Mouse (Mus musculus) E14TG2a.4 (cell line): ENCODE measurements around the gene Srsf1.

ENCODE experiments used
- H3K27me3 ChIP-seq: 2 replicates; pipeline ENCODE4 v1.6.1; 2014; ENCODE audit warnings: low read length, control low read depth; ENCODE audit not compliant: insufficient read depth
- H3K36me3 ChIP-seq: 2 replicates; pipeline ENCODE4 v1.6.1; 2014; ENCODE audit warnings: low read length, control low read depth; ENCODE audit not compliant: insufficient read depth
- H3K4me1 ChIP-seq: replicated peaks from 2 replicates; pipeline ENCODE4 v1.6.1; 2014; ENCODE audit warnings: low read depth, low read length, control low read depth
- H3K4me3 ChIP-seq: replicated peaks from 2 replicates; pipeline ENCODE4 v1.5.1; 2014; ENCODE audit warnings: mild to moderate bottlenecking, low read length
- H3K9me3 ChIP-seq: 2 replicates; pipeline ENCODE4 v1.6.1; 2014; ENCODE audit warnings: low read length, control low read depth
- CTCF ChIP-seq: conservative IDR thresholded peaks from 2 replicates; pipeline ENCODE4 v1.5.1; 2014; ENCODE audit warnings: low read length
- NANOG ChIP-seq: IDR thresholded peaks from 2 replicates; pipeline ENCODE4 v1.6.1; 2014; ENCODE audit warnings: borderline replicate concordance, low read length, mixed read lengths
- POU5F1 ChIP-seq: IDR thresholded peaks from 2 replicates; pipeline ENCODE4 v1.6.1; 2014; ENCODE audit warnings: low read length, borderline replicate concordance

The Srsf1 gene

GRCm38 (mm10) chr11:88046944-88047794 is at the start of gene Srsf1:
Gene Srsf1 (plus strand): TSS chr11:88047373.
- TF ChIP-seq CTCF (no peak), NANOG (no peak), POU5F1 (no peak)
- peaks cover 43% of the 10 kb centered on the region for H3K4me1 ChIP-seq
- H3K4me3 ChIP-seq, result peak within 1 kb of the TSS; percentile 96
- no peaks in the 10 kb centered on the region for H3K9me3 ChIP-seq
- H3K27me3 ChIP-seq, result no peaks in the 10 kb centered on the region
- H3K36me3 ChIP-seq, result peaks cover 37% of the 10 kb centered on the region

DNA sequence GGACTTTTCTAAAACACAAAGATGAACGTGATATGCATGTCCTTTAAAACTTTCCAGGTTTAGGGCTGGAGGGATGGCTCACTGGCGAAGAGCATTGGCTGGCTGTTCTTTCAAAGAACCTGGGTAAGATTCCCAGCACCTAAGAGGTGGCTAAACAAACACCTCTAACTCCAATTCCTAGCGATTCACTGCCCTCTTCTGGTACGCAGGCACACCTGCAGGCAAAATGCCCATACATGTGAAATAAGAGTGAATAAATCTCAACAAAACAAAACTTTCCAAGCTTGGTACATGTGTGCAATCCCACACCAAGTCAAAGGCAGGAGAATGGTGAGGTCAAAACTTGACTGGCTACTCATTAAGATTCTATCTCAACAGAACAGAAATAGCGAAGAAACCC is 47.4 kb upstream of the Srsf1 start:
- H3K27me3 ChIP-seq, result no peaks in the 10 kb centered on the region

GRCm38 (mm10) chr11:88002738-88003137 is 44.4 kb upstream of the Srsf1 start:
- H3K27me3 ChIP-seq, result no peaks in the 10 kb centered on the region; the same call in 1 of the 2 replicates
- H3K4me1 ChIP-seq, result no peaks in the 10 kb centered on the region
- H3K4me3 ChIP-seq, result no peak overlapping the region
- TF ChIP-seq CTCF, result no peak
- no peak for TF ChIP-seq POU5F1
- TF ChIP-seq NANOG, result no peak
- H3K9me3 ChIP-seq, result peaks cover 9% of the 10 kb centered on the region; the same call in 1 of the 2 replicates
- H3K36me3 ChIP-seq, result peaks cover 18% of the 10 kb centered on the region

More for the DNA sequence above, 47.4 kb upstream of the Srsf1 start:
- H3K36me3 ChIP-seq, result peaks cover 15% of the 10 kb centered on the region
- no peaks in the 10 kb centered on the region for H3K4me1 ChIP-seq
- no peak overlapping the region for H3K4me3 ChIP-seq
- TF ChIP-seq NANOG (no peak), POU5F1 (no peak), CTCF (no peak)
- peaks cover 9% of the 10 kb centered on the region; the same call in 1 of the 2 replicates for H3K9me3 ChIP-seq

- peaks cover 8% of the 10 kb centered on the region for H3K36me3 ChIP-seq
- no peaks in the 10 kb centered on the region; the same call in 1 of the 2 replicates for H3K27me3 ChIP-seq
- peaks cover 7% of the 10 kb centered on the region for H3K4me1 ChIP-seq
- peaks cover 9% of the 10 kb centered on the region; the same call in 1 of the 2 replicates for H3K9me3 ChIP-seq
- TF ChIP-seq CTCF (no peak), NANOG (no peak), POU5F1 (no peak)
- no peak overlapping the region for H3K4me3 ChIP-seq
Measured at GRCm38 (mm10) chr11:88004123-88004522, 43.0 kb upstream of the Srsf1 start.

- TF ChIP-seq POU5F1 (no peak), CTCF (no peak), NANOG (no peak)
- H3K27me3 ChIP-seq, result peaks cover 4% of the 10 kb centered on the region
- H3K4me3 ChIP-seq, result no peak overlapping the region
- no peaks in the 10 kb centered on the region for H3K9me3 ChIP-seq
- H3K4me1 ChIP-seq, result peaks cover 33% of the 10 kb centered on the region
- H3K36me3 ChIP-seq, result peaks cover 4% of the 10 kb centered on the region; the same call in 1 of the 2 replicates
Measured at GRCm38 (mm10) chr11:88008641-88009040, 38.5 kb upstream of the Srsf1 start.

DNA sequence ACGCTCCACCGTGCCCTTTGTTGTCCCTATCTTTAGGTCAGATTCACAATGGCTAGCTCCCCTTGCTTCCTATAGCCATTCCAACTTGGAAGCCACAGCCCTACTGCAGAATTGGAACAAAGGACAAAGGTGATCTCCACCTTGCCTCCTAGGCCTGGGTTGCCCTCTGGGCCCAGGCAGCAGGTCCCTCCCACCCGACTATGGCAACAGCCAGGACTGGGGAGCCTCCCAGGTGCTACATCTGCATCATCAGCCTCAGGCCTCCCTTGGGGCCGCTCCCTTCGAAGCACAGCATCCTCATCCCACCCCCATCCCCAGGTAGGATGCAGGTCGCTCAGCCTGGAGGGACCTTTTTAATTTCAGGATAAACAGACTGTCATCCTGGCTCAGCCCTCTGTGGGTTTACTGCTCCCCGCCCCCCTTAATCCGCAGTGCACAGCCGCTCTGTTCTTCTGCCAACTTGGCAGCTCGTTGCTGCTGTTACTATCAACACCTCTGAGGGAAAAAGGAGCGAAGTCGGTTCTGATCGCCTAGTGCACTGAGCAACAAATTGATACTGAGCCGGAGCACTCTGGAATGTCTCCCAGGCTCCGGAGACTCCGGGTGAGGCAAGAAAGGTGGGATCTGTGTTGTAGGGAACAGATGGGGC is 37.5 kb upstream of the Srsf1 start:
- Histone ChIP-seq H3K27me3 (peaks cover 4% of the 10 kb centered on the region), H3K36me3 (peaks cover 4% of the 10 kb centered on the region; the same call in 1 of the 2 replicates), H3K4me1 (peaks cover 42% of the 10 kb centered on the region), H3K9me3 (no peaks in the 10 kb centered on the region), H3K4me3 (peak overlapping the region; percentile 60)
- TF ChIP-seq NANOG (no peak), CTCF (no peak), POU5F1 (no peak)

DNA sequence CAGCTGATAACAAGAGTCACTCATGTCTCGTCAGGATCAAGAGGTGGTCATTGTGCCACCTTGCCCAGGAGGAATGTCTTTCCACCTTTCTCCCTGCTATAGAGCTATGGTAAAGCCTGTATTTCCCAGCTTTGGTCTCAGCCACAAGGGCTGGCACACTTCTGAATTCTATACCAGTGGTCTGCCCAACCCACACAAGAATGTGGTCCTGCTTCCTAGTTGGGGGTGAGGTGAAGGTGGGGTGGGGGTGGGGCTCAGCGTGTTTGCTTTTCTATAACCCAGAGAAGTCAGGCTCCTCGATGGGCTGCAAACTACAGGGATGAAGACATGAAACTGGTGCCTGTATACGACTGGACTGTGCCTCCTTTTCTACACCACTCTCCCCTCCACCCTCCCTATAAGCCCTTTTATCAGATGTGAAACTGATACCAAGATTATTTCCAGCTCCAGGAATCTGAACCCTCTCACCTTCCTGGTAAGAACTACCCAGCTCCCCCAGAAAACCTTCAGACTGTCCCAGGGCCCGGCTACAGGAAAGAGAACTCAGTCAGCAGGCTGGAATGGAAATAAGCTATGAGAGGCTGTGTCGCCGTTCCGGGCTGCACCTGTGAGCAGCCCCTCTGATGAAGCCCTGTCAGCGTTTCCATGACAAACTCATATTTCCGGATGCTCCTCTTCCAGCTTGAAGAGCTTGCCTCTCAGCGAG is 35.8 kb upstream of the Srsf1 start:
- Histone ChIP-seq H3K27me3 (peaks cover 4% of the 10 kb centered on the region), H3K36me3 (peaks cover 4% of the 10 kb centered on the region; the same call in 1 of the 2 replicates), H3K9me3 (no peaks in the 10 kb centered on the region), H3K4me1 (peaks cover 59% of the 10 kb centered on the region), H3K4me3 (no peak overlapping the region)
- no peak for TF ChIP-seq POU5F1
- no peak for TF ChIP-seq NANOG
- TF ChIP-seq CTCF, result no peak
